Mouse (Mus musculus) spleen, adult 2 months (tissue): ENCODE results near the gene Trp73. TPM values are rescaled to one million over a fixed set of nuclear protein-coding genes. Genes with fewer than 3 reads are reported as not detected.

Source experiments
- DNase-seq, 2 experiments: peaks; one replicate each; pipeline versions ENCODE4 v3.0.0 to v3.0.0-alpha.2; 2012 to 2021; ENCODE audit warnings: low spot score in 2 of 2, low read depth in 1 of 2
- H3K27ac ChIP-seq: fragments of 200-500 bp; 2 replicates; pipeline ENCODE4 v1.5.1; 2012; ENCODE audit warnings: low read length, inconsistent platforms; ENCODE audit not compliant: insufficient read depth
- H3K27me3 ChIP-seq: fragments of 200-500 bp; 2 replicates; pipeline ENCODE4 v1.6.1; 2012; ENCODE audit warnings: mild to moderate bottlenecking, moderate library complexity, low read length, inconsistent platforms; ENCODE audit not compliant: control insufficient read depth, insufficient read depth
- H3K36me3 ChIP-seq: fragments of 200-500 bp; 2 replicates; pipeline ENCODE4 v1.6.1; 2012; ENCODE audit warnings: mild to moderate bottlenecking, low read length, inconsistent platforms; ENCODE audit not compliant: control insufficient read depth, insufficient read depth
- H3K4me1 ChIP-seq: fragments of 200-500 bp; 2 replicates; pipeline ENCODE4 v1.6.1; 2011; ENCODE audit warnings: inconsistent platforms; ENCODE audit not compliant: control insufficient read depth, insufficient read depth, insufficient read length
- H3K4me3 ChIP-seq: fragments of 200-500 bp; 2 replicates; pipeline ENCODE4 v1.5.1; 2011; ENCODE audit warnings: mild to moderate bottlenecking, inconsistent platforms; ENCODE audit not compliant: insufficient read depth, insufficient read length; ENCODE audit errors: extremely low read depth
- CTCF ChIP-seq: fragments of 200-500 bp; IDR thresholded peaks from 2 replicates; pipeline ENCODE4 v1.5.1; 2011; ENCODE audit warnings: mild to moderate bottlenecking, inconsistent platforms; ENCODE audit not compliant: insufficient read depth, insufficient read length, insufficient replicate concordance; ENCODE audit errors: extremely low read depth
- POLR2A ChIP-seq: fragments of 200-500 bp; IDR thresholded peaks from 2 replicates; pipeline ENCODE4 v1.6.1; 2011; ENCODE audit warnings: low read depth, low read length, inconsistent platforms
- WGBS: fragments of 180-500 bp; shearing (Covaris S2); methylation state at CpG from one replicate; pipeline ENCODE4 v1.1.7; 2018; 5-methylcytosine and 5-hydroxymethylcytosine counted together
- polyA plus RNA-seq: library from polyadenylated mRNA; depleted of rRNA; stranded (reverse); fragments of >200 nt; gene quantifications from 2 replicates; pipeline ENCODE4 v1.2.3, GENCODE M21; 2012; rRNA removed

Trp73 gene
- polyA plus RNA-seq, 1 experiment, result 0.34 TPM

GRCm38 (mm10) chr4:154006264-154006663 lies 133.7 kb downstream of the Trp73 start:
- DNase-seq, result no peak
- 0 out of 2 replicates have a peak, but pooled peaks cover 4% of the 10 kb centered on the region for H3K36me3 ChIP-seq
- TF ChIP-seq CTCF (no peak), POLR2A (no peak)
- no peak overlapping the region for H3K27ac ChIP-seq
- H3K4me1 ChIP-seq, result no peaks in the 10 kb centered on the region
- no peaks in the 10 kb centered on the region for H3K27me3 ChIP-seq
- WGBS, result 94% methylated on average over 6 of the region's 6 CpGs
- no peak overlapping the region for H3K4me3 ChIP-seq

Other genes starting within 250 kb of the Trp73 start
- gene A430005L14Rik, start 183.0 kb downstream of the Trp73 start, polyA plus RNA-seq, result 26.6 and 33.8 TPM in 2 replicates
- 23.1 and 33.5 TPM in 2 replicates for gene Dffb, start 165.1 kb downstream of the Trp73 start, polyA plus RNA-seq
- 8.6 and 9.6 TPM in 2 replicates for gene Cep104, start 165.0 kb downstream of the Trp73 start, polyA plus RNA-seq
- gene Lrrc47, start 128.5 kb downstream of the Trp73 start, polyA plus RNA-seq, result 47.2 and 71.0 TPM in 2 replicates
- gene Smim1, start 114.0 kb downstream of the Trp73 start, polyA plus RNA-seq, result 30.5 and 36.3 TPM in 2 replicates
- not detected in 2 replicates for gene Ccdc27, start 97.5 kb downstream of the Trp73 start, polyA plus RNA-seq
- gene Wrap73, start 2.2 kb upstream of the Trp73 start, polyA plus RNA-seq, result 24.7 and 31.7 TPM in 2 replicates
- gene Tprgl, start 20.5 kb upstream of the Trp73 start, polyA plus RNA-seq, result 143 and 179 TPM in 2 replicates
- gene Megf6, start 30.5 kb upstream of the Trp73 start, polyA plus RNA-seq, result 6.8 and 7.4 TPM in 2 replicates
- 0.72 and 1.1 TPM in 2 replicates for gene Arhgef16, start 161.5 kb upstream of the Trp73 start, polyA plus RNA-seq
- gene B230104I21Rik, start 195.9 kb upstream of the Trp73 start, polyA plus RNA-seq, result not detected in 2 replicates